Comparison of ENCODE assay signal across 8 mouse cellular contexts in genomic region chr2:25402972-25403601, GRCm38 (mm10). TPM values are rescaled to one million over a fixed set of nuclear protein-coding genes. Genes with fewer than 3 reads are reported as not detected.
A peak's percentile ranks its signal among the peaks of the same experiment; 100 is the strongest.
DNase-seq lines count a peak whose midpoint lies in the region; ATAC-seq and TF ChIP-seq lines count a peak whose summit lies in the region.

No protein-coding gene starts in this region.

- 0 out of 4 replicates have a peak, but pooled peaks cover 0 to 2% of the 10 kb centered on the region in 2 experiments for H3K4me1 ChIP-seq in ES-E14 (ENCODE audit: control insufficient read depth in 2 of 2, insufficient read depth in 2 of 2, low read length in 2 of 2, poor library complexity in 1 of 2)
- H3K4me1 ChIP-seq in hindbrain, embryonic 13.5 days (replicated peaks) = peaks cover 45% of the 10 kb centered on the region
- peaks cover 4% of the 10 kb centered on the region; the same call in 1 of the 2 replicates for H3K4me1 ChIP-seq in lung, adult 2 months (ENCODE audit: control insufficient read depth, insufficient read depth, low read length)

- no peaks in the 10 kb centered on the region for H3K9me3 ChIP-seq in ES-E14 (ENCODE audit: control insufficient read depth, insufficient read depth, low read depth, low read length)
- no peaks in the 10 kb centered on the region for H3K9me3 ChIP-seq in hindbrain, embryonic 13.5 days

- peaks cover 2% of the 10 kb centered on the region; the same call in 1 of the 2 replicates for H3K36me3 ChIP-seq in ES-E14 (ENCODE audit: control insufficient read depth, insufficient read depth, low read length, poor library complexity, severe bottlenecking)
- H3K36me3 ChIP-seq in hindbrain, embryonic 13.5 days = peaks cover 21% of the 10 kb centered on the region

- no peak for DNase-seq in ES-E14 (ENCODE audit: low read depth, low spot score)
- DNase-seq in cerebellum, adult 18-20 months = peak; percentile 94
- DNase-seq in frontal cortex, postnatal 14 days (ENCODE audit: low spot score in 2 of 2) = peak; percentile 87 to 88
- DNase-seq in layer of hippocampus, adult 9-11 months = peak; percentile 91
- DNase-seq in lung, adult 2 months = peak; percentile 74
- DNase-seq in ovary, postnatal 36 days (ENCODE audit: low spot score) = peak; percentile 78
- DNase-seq in urinary bladder, postnatal 36 days (ENCODE audit: low spot score in 2 of 2) = peak; percentile 50 to 64

- H3K4me3 ChIP-seq in ES-E14 (ENCODE audit: insufficient read depth in 1 of 2, low read depth in 1 of 2, low read length in 2 of 2, poor library complexity in 1 of 2, severe bottlenecking in 1 of 2) = peak overlapping the region; percentile 79 to 88
- peak overlapping the region; percentile 73 for H3K4me3 ChIP-seq in hindbrain, embryonic 13.5 days
- H3K4me3 ChIP-seq in lung, adult 2 months (replicated peaks; ENCODE audit: extremely low read depth, low read depth, low read length) = peak overlapping the region; percentile 68

- peak; percentile 59; the same call in 1 of the 2 replicates for TF ChIP-seq POLR2A in lung, adult 2 months (IDR thresholded peaks at IDR 0.05; ENCODE audit: borderline replicate concordance, extremely low read depth, low read depth, low read length)

- TF ChIP-seq CTCF in lung, adult 2 months (IDR thresholded peaks at IDR 0.05; ENCODE audit: insufficient read depth, low read length) = no peak

- H3K9ac ChIP-seq in ES-E14 (ENCODE audit: insufficient read depth, low read depth, low read length, poor library complexity, severe bottlenecking) = peak overlapping the region; percentile 77
- peak overlapping the region; percentile 97 for H3K9ac ChIP-seq in hindbrain, embryonic 13.5 days

- H3K27me3 ChIP-seq in hindbrain, embryonic 13.5 days = peaks cover 33% of the 10 kb centered on the region

- ATAC-seq in hindbrain, embryonic 13.5 days (ENCODE audit: low FRiP score) = peak; percentile 78

- in situ Hi-C loops in ES-E14 (cut with MboI; ENCODE audit: low sequenced_read_pairs in 2 of 2, unreplicated experiment in 2 of 2) = no loop called here

- under 1% methylated on average over 52 of the region's 54 CpGs for WGBS in hindbrain, embryonic 13.5 days
- whole genome bisulfite sequencing in lung, adult 2 months = under 1% methylated on average over 53 of the region's 54 CpGs

- peak overlapping the region; percentile 87 for H3K4me2 ChIP-seq in hindbrain, embryonic 13.5 days

- H3K27ac ChIP-seq in ES-E14 (ENCODE audit: insufficient read depth, low read depth, low read length, poor library complexity, severe bottlenecking) = no peak overlapping the region
- peak overlapping the region; percentile 92 for H3K27ac ChIP-seq in hindbrain, embryonic 13.5 days

TF ChIP-seq in ES-E14, 5 proteins besides CTCF, POLR2A, EP300 and RAD21:
- TF ChIP-seq ZC3H11A (IDR thresholded peaks at IDR 0.05; ENCODE audit: borderline replicate concordance, low read depth, low read length) = no peak

RNA-seq across cellular contexts. Expression of gene Npdc1, which starts 3.9 kb away (rescaled TPM):
- total RNA-seq in ES-E14 (2012; rRNA removed) = 28.3 and 43.8 TPM in 2 replicates
- polyA plus RNA-seq in hindbrain, embryonic 13.5 days (2015; fragmentation: Nextera tagmentation; extraction: Ambion mirVana) = 411 and 423 TPM in 2 replicates
- polyA plus RNA-seq in lung, adult 2 months (2012; rRNA removed) = 166 and 185 TPM in 2 replicates

RNA-seq across cellular contexts. Expression of gene Entpd2, which starts 7.4 kb away (rescaled TPM):
- total RNA-seq in ES-E14 (2012; rRNA removed) = 0.76 and 2.4 TPM in 2 replicates
- polyA plus RNA-seq in hindbrain, embryonic 13.5 days (2015; fragmentation: Nextera tagmentation; extraction: Ambion mirVana) = 2.6 and 3.6 TPM in 2 replicates
- 18.4 and 18.6 TPM in 2 replicates for polyA plus RNA-seq in lung, adult 2 months (2012; rRNA removed)

RNA-seq across cellular contexts. Expression of gene Fut7, which starts 20.0 kb away (rescaled TPM):
- 0.37 TPM in 1 of 2 replicates, not detected in the other for total RNA-seq in ES-E14 (2012; rRNA removed)
- polyA plus RNA-seq in hindbrain, embryonic 13.5 days (2015; fragmentation: Nextera tagmentation; extraction: Ambion mirVana) = 0.19 TPM in 1 of 2 replicates, not detected in the other
- 2.1 and 3.0 TPM in 2 replicates for polyA plus RNA-seq in lung, adult 2 months (2012; rRNA removed)

RNA-seq across cellular contexts. Expression of gene Abca2, which starts 25.4 kb away (rescaled TPM):
- total RNA-seq in ES-E14 (2012; rRNA removed) = 12.6 and 21.9 TPM in 2 replicates
- 10.0 and 11.6 TPM in 2 replicates for polyA plus RNA-seq in hindbrain, embryonic 13.5 days (2015; fragmentation: Nextera tagmentation; extraction: Ambion mirVana)
- 52.4 and 61.5 TPM in 2 replicates for polyA plus RNA-seq in lung, adult 2 months (2012; rRNA removed)

RNA-seq across cellular contexts. Expression of gene Sapcd2, which starts 31.0 kb away (rescaled TPM):
- total RNA-seq in ES-E14 (2012; rRNA removed) = 34.4 and 53.8 TPM in 2 replicates
- 9.6 and 16.5 TPM in 2 replicates for polyA plus RNA-seq in hindbrain, embryonic 13.5 days (2015; fragmentation: Nextera tagmentation; extraction: Ambion mirVana)
- 5.5 and 6.3 TPM in 2 replicates for polyA plus RNA-seq in lung, adult 2 months (2012; rRNA removed)
